Mouse (Mus musculus) heart, postnatal 0 days (tissue): ENCODE results near the gene Eef1akmt3. TPM values are rescaled to one million over a fixed set of nuclear protein-coding genes. Genes with fewer than 3 reads are reported as not detected.
"Not testable (repeated sequence)": the region's sequence is repeated elsewhere in the genome, so short reads cannot be mapped to it uniquely, and the experiment has no call there.

Experiments
- ATAC-seq: fragments of 200-750 bp; cut with Nextera tagmentation; 2 replicates; pipeline ENCODE4 v1.8.0; 2017; ENCODE audit warnings: low read depth, moderate number of reproducible peaks, moderate library complexity; ENCODE audit not compliant: insufficient read depth
- DNase-seq: peaks from one replicate; pipeline ENCODE4 v3.0.0-alpha.2; 2016; ENCODE audit warnings: low spot score
- H3K27ac ChIP-seq: fragments of 300-500 bp; sonication (generic); 2 replicates; pipeline ENCODE4 v1.5.1; 2014; ENCODE audit warnings: low read depth, mild to moderate bottlenecking
- H3K27me3 ChIP-seq: fragments of 300-500 bp; sonication (generic); 2 replicates; pipeline ENCODE4 v1.6.1; 2014; ENCODE audit warnings: low read length, mixed read lengths; ENCODE audit not compliant: control insufficient read depth, insufficient read depth
- H3K36me3 ChIP-seq: fragments of 300-500 bp; sonication (generic); replicated peaks from 2 replicates; pipeline ENCODE4 v1.6.1; 2014; ENCODE audit warnings: low read length, mixed read lengths; ENCODE audit not compliant: control insufficient read depth, insufficient read depth
- H3K4me1 ChIP-seq: fragments of 300-500 bp; sonication (generic); 2 replicates; pipeline ENCODE4 v1.6.1; 2014; ENCODE audit warnings: antibody characterized with exemption; ENCODE audit not compliant: control insufficient read depth, insufficient read depth
- H3K4me2 ChIP-seq: fragments of 300-500 bp; sonication (generic); 2 replicates; pipeline ENCODE4 v1.6.1; 2014; ENCODE audit warnings: low read depth, mild to moderate bottlenecking, low read length, moderate library complexity
- H3K4me3 ChIP-seq: fragments of 300-500 bp; sonication (generic); 2 replicates; pipeline ENCODE4 v1.5.1; 2014; ENCODE audit warnings: low read depth, low read length
- H3K9ac ChIP-seq: fragments of 300-500 bp; sonication (generic); replicated peaks from 2 replicates; pipeline ENCODE4 v1.6.1; 2014; ENCODE audit warnings: low read depth, low read length, mixed read lengths
- H3K9me3 ChIP-seq: fragments of 300-500 bp; sonication (generic); replicated peaks from 2 replicates; pipeline ENCODE4 v1.6.1; 2016; ENCODE audit warnings: low read length; ENCODE audit not compliant: control insufficient read depth
- CTCF ChIP-seq: IDR thresholded peaks from 2 replicates; pipeline ENCODE4 v1.5.1; 2016; ENCODE audit warnings: antibody characterized with exemption, control low read depth, low read depth
- EP300 ChIP-seq: IDR thresholded peaks from 2 replicates; pipeline ENCODE4 v1.6.1; 2016; ENCODE audit warnings: antibody characterized with exemption, low read depth
- WGBS: fragments of 180-500 bp; shearing (Covaris S2); extraction: QIAGEN DNeasy Blood & Tissue Kit; methylation state at CpG from one replicate; pipeline ENCODE4 v1.1.7; 2014; 5-methylcytosine and 5-hydroxymethylcytosine counted together
- polyA plus RNA-seq: library from polyadenylated mRNA; unstranded; fragments of >200 nt; fragmentation: Nextera tagmentation; extraction: Ambion mirVana; gene quantifications from 2 replicates; pipeline ENCODE4 v1.2.1, GENCODE M21; 2015
- total RNA-seq: library from RNA; depleted of rRNA; stranded (reverse); fragments of >200 nt; gene quantifications from 2 replicates; pipeline ENCODE4 v1.2.3, GENCODE M21; 2014; ENCODE audit warnings: low replicate concordance

Eef1akmt3 gene
- total and polyA plus RNA-seq, 2 experiments from 2014 or later = 0.18 TPM; not detected in 1

DNA sequence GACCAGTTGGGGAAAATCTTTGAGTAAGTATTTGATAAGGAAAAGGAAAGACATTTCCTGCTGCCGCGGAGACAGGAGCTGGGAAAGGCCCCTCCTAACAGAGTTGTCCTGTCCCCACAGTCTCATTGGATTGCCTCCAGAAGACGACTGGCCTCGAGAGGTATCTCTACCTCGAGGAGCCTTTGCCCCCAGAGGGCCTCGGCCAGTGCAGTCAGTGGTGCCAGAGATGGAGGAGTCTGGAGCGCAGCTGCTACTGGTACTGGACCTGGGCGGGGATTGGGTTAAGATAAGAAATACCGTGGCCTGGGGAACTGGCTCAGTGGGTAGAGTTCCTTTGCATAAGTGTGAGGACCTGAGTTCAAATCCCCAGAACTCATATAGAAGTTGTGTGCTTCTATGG, 24.7 kb upstream of the Eef1akmt3 start:
- H3K4me2 ChIP-seq = no peak overlapping the region
- no peaks in the 10 kb centered on the region; the same call in 1 of the 2 replicates for H3K27me3 ChIP-seq
- no peak for ATAC-seq
- no peak overlapping the region for H3K27ac ChIP-seq
- no peak for DNase-seq
- H3K4me3 ChIP-seq = no peak overlapping the region
- WGBS = 43% methylated on average over 9 of the region's 9 CpGs
- no peak overlapping the region for H3K9ac ChIP-seq
- no peak for TF ChIP-seq EP300
- no peak for TF ChIP-seq CTCF
- H3K36me3 ChIP-seq = peaks cover 39% of the 10 kb centered on the region
- H3K4me1 ChIP-seq = peaks cover 19% of the 10 kb centered on the region
- H3K9me3 ChIP-seq = no peaks in the 10 kb centered on the region

DNA sequence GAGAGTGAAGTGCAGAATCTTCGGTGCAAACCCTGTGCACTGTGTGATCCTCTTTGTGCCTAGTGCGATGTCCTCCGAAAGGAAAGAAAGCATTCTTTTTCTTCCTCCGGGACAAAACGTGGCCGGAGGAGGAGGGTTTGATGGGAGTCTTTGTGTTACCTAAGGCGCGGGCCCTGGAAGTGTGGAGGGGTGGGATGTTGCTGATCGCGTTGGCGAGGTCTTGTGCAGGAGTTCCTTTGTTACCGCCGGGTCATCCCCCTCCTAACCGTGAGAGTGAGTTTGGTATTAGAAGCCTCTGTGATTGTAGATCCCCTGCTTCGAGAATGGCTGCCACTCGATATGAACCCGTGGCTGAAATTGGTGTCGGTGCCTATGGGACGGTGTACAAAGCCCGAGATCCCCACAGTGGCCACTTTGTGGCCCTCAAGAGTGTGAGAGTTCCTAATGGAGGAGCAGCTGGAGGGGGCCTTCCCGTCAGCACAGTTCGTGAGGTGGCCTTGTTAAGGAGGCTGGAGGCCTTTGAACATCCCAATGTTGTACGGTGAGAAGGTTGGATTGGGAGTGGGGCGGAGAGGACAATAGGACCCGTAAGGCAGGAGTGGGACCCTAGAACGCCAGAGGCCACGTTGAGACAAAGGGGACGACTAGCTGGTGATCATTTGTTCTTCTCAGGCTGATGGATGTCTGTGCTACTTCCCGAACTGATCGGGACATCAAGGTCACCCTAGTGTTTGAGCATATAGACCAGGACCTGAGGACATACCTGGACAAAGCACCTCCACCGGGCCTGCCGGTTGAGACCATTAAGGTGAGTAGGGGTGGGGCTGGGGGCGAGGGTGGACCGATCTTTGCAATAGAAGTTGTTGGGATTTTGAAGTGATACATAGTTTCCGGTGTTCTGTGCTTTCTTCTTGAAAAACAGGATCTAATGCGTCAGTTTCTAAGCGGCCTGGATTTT, 22.9 kb upstream of the Eef1akmt3 start:
- Histone ChIP-seq H3K9me3 (no peaks in the 10 kb centered on the region), H3K36me3 (peaks cover 39% of the 10 kb centered on the region), H3K4me2 (peak overlapping the region; percentile 88), H3K4me1 (peaks cover 11% of the 10 kb centered on the region), H3K9ac (peak overlapping the region; percentile 82), H3K27me3 (peaks cover 10% of the 10 kb centered on the region), H3K4me3 (peak overlapping the region; percentile 81), H3K27ac (peak overlapping the region; percentile 89)
- no peak for DNase-seq
- WGBS = 11% methylated on average over 37 of the region's 37 CpGs
- TF ChIP-seq CTCF (no peak), EP300 (peak; percentile 13; the same call in 1 of the 2 replicates)
- peak; percentile 1; the same call in 1 of the 2 replicates for ATAC-seq

DNA sequence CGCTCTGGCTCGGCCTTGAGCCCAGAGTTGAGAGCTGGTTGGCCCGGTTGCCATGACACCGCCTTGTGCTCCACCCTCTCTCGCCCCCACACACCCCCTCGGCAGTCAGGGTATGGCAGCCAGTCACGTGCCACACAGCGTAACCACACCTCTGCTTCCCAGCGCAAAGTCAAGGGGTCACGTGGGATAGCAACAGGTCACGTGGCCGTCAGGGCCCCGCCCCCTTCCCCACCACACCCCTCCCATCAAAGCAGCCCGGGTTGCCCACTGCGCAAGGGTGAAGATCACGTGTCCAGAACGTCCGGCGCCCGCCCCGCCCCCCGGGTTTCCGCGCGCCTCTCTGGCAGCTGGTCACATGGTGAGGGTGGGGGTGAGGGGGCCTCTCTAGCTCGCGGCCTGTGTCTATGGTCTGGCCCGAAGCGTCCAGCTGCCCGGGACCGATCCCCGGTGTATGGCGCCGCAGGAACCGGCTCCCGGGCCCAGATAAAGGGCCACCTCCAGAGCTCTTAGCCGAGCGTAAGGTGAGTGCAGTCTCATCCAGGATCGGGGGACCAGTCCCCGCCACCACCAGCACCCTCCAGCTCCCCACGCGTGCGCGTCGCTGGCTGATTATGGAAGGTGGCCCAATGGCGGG, 22.0 kb upstream of the Eef1akmt3 start, which contains the start of gene Cdk4:
Gene Cdk4 (plus strand): TSS at position 296 of the 634 bp plus-strand sequence.
- H3K4me1 ChIP-seq = peaks cover 7% of the 10 kb centered on the region
- peak within 1 kb of the TSS; percentile 89 for H3K27ac ChIP-seq
- DNase-seq (peak; percentile 99), ATAC-seq (peak; percentile 94)
- H3K9ac ChIP-seq = peak within 1 kb of the TSS; percentile 82
- H3K9me3 ChIP-seq = no peaks in the 10 kb centered on the region
- H3K27me3 ChIP-seq = peaks cover 16% of the 10 kb centered on the region
- H3K36me3 ChIP-seq = peaks cover 38% of the 10 kb centered on the region
- peak within 1 kb of the TSS; percentile 81 for H3K4me3 ChIP-seq
- 1% methylated on average over 40 of the region's 46 CpGs for WGBS
- TF ChIP-seq EP300 (peak; percentile 78; the same call in 1 of the 2 replicates), CTCF (no peak)
- peak within 1 kb of the TSS; percentile 88 for H3K4me2 ChIP-seq

DNA sequence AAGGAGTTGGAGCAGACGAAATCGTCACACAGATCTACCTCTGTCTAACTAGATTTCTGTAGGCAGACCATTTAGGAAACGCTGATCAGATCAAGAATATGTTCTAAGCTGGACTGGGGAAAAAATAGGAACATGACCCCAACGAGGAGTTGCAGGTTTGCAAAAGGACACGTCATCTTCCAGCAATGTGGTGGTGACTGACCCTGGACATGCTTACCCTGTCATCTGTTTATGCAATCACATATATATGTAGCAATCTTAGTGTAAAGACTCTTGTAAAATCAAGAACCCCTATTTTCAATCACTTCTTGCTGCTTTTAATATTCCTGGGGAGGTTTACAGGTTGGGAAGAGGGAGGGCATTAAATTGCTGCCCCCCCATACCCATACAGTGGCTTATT, 21.2 kb upstream of the Eef1akmt3 start:
- Histone ChIP-seq H3K36me3 (peaks cover 29% of the 10 kb centered on the region), H3K27me3 (peaks cover 17% of the 10 kb centered on the region), H3K9ac (no peak overlapping the region), H3K4me3 (no peak overlapping the region), H3K4me2 (no peak overlapping the region), H3K9me3 (no peaks in the 10 kb centered on the region), H3K4me1 (peaks cover 7% of the 10 kb centered on the region), H3K27ac (no peak overlapping the region)
- ATAC-seq (no peak), DNase-seq (no peak)
- WGBS = 54% methylated on average over 5 of the region's 5 CpGs
- TF ChIP-seq CTCF (no peak), EP300 (no peak)

DNA sequence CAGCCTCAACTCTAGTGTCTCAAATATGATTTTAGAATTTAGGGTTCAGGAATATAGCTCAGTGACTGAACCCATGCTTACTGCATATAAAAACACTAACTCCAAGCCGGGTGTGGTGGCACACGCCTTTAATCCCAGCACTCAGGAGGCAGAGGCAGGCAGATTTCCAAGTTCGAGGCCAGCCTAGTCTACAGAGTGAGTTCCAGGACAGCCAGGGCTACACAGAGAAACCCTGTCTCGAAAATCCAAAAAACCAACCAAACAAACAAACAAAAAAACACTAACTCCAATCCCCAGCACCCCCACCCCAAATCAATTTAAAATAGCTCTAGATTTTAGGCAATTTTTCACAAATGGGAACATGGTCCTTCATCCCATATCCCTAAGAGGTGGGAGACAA, 20.8 kb upstream of the Eef1akmt3 start:
- not testable (repeated sequence) for H3K27ac ChIP-seq, ATAC-seq, H3K4me1 ChIP-seq, H3K4me2 ChIP-seq, H3K9me3 ChIP-seq, DNase-seq, H3K9ac ChIP-seq, H3K4me3 ChIP-seq
- Histone ChIP-seq H3K36me3 (peaks cover 25% of the 10 kb centered on the region), H3K27me3 (peaks cover 17% of the 10 kb centered on the region)
- WGBS = 82% methylated on average over 4 of the region's 4 CpGs
